ENCODE assay signal across 25 mouse cellular contexts in the genomic region with DNA sequence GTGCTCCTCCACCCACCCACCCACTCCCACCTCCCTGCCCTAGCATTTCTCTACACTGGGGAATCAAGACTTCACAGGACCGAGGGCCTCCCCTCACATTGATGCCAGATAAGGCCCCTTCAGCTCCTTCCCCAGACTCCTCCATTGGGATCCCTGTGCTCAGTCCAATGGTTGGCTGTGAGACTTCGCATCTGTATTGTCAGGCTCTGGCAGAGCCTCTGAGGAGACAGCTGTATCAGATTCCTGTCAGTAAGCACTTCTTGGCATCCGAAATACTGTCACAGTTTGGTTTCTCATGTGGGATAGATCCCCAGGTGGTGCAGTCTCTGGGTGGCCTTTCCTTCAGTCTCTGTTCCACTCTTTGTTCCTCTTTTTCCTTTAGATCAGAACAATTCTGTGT.
DNase-seq lines count a peak whose midpoint lies in the region; ATAC-seq and TF ChIP-seq lines count a peak whose summit lies in the region.
"Had no signal": no experiment of that assay in that cellular context is flagged by ENCODE, and none has a peak within 500 bp of the region (broad histone marks: within the 10 kb centered on the region; RNA-seq: fewer than 3 reads in every experiment).

No protein-coding gene starts in this region.

- ATAC-seq in lung, embryonic 14.5 days (ENCODE audit: insufficient read depth): peak; percentile 78
- ATAC-seq in lung, embryonic 16.5 days (ENCODE audit: low read depth): peak; percentile 76
- ATAC-seq: activated CD4-positive, CD25-positive, alpha-beta regulatory T cell, adult 4 months; CD4-positive, CD25-positive, alpha-beta regulatory T cell, adult 4 months; forebrain, embryonic 13.5 days; Patski had no signal

- no peak overlapping the region for H3K4me2 ChIP-seq in lung, embryonic 14.5 days
- H3K4me2 ChIP-seq in lung, embryonic 16.5 days (ENCODE audit: low read depth, low read length): no peak overlapping the region
- H3K4me2 ChIP-seq: embryonic facial prominence, embryonic 12.5 days; forebrain, embryonic 13.5 days had no signal

- 69% methylated on average over 3 of the region's 3 CpGs for WGBS in lung, embryonic 14.5 days
- WGBS in lung, embryonic 16.5 days: 65% methylated on average over 3 of the region's 3 CpGs

- DNase-seq in heart, adult 11 months: peak; percentile 63
- no peak for DNase-seq in heart, adult 9 months (ENCODE audit: low spot score in 2 of 2)
- DNase-seq in lung, embryonic 14.5 days: peak; percentile 56
- DNase-seq in lung, postnatal 25 days (ENCODE audit: low spot score): no peak
- DNase-seq in lung, postnatal 14 days: no peak
- DNase-seq in lung, postnatal 10 days: peak; percentile 32
- DNase-seq in lung, postnatal 36 days: no peak
- DNase-seq: adrenal gland, adult 8-10 months; adrenal gland, postnatal 14 days; adrenal gland, postnatal 36 days; B cell, adult 2 months; cerebellum, adult 11-12 months; cerebellum, adult 2 months; cerebellum, adult 9-10 months; cerebellum, postnatal 10 days; cerebellum, postnatal 25 days had no signal

- no peaks in the 10 kb centered on the region for H3K36me3 ChIP-seq in lung, embryonic 14.5 days (ENCODE audit: insufficient read depth)
- H3K36me3 ChIP-seq in lung, embryonic 16.5 days (ENCODE audit: control insufficient read depth, insufficient read depth, low read length): no peaks in the 10 kb centered on the region
- H3K36me3 ChIP-seq: embryonic facial prominence, embryonic 10.5 days; embryonic facial prominence, embryonic 12.5 days; G1E had no signal

- no peaks in the 10 kb centered on the region for H3K4me1 ChIP-seq in lung, embryonic 14.5 days (ENCODE audit: insufficient read depth)
- no peaks in the 10 kb centered on the region for H3K4me1 ChIP-seq in lung, embryonic 16.5 days (replicated peaks; ENCODE audit: control insufficient read depth, insufficient read depth, low read length)
- H3K4me1 ChIP-seq: embryonic facial prominence, embryonic 10.5 days; embryonic facial prominence, embryonic 12.5 days; forebrain, embryonic 13.5 days had no signal

- no peak overlapping the region for H3K9ac ChIP-seq in lung, embryonic 14.5 days
- H3K9ac ChIP-seq in lung, embryonic 16.5 days (ENCODE audit: low read length): no peak overlapping the region
- H3K9ac ChIP-seq: embryonic facial prominence, embryonic 12.5 days; forebrain, embryonic 13.5 days had no signal

- H3K27ac ChIP-seq in lung, embryonic 14.5 days (ENCODE audit: low read depth): no peak overlapping the region
- H3K27ac ChIP-seq in lung, embryonic 16.5 days (ENCODE audit: low read length): no peak overlapping the region
- H3K27ac ChIP-seq: embryonic facial prominence, embryonic 10.5 days; embryonic facial prominence, embryonic 12.5 days; forebrain, embryonic 13.5 days had no signal

- H3K4me3 ChIP-seq in lung, embryonic 14.5 days (ENCODE audit: low read depth, low read length): no peak overlapping the region
- H3K4me3 ChIP-seq in lung, embryonic 16.5 days (ENCODE audit: low read length): no peak overlapping the region
- H3K4me3 ChIP-seq: embryonic facial prominence, embryonic 10.5 days; embryonic facial prominence, embryonic 12.5 days; forebrain, embryonic 13.5 days had no signal

- TF ChIP-seq CTCF in lung, embryonic 14.5 days (IDR thresholded peaks at IDR 0.05; ENCODE audit: low read depth): no peak

- no peaks in the 10 kb centered on the region for H3K27me3 ChIP-seq in lung, embryonic 14.5 days (ENCODE audit: insufficient read depth, low read length)
- no peaks in the 10 kb centered on the region for H3K27me3 ChIP-seq in lung, embryonic 16.5 days (ENCODE audit: control insufficient read depth, insufficient read depth, low read depth, low read length)
- H3K27me3 ChIP-seq: CH12.LX; embryonic facial prominence, embryonic 12.5 days; forebrain, embryonic 13.5 days; Patski had no signal

- H3K9me3 ChIP-seq in lung, embryonic 14.5 days (ENCODE audit: low read depth, low read length): no peaks in the 10 kb centered on the region
- H3K9me3 ChIP-seq in lung, embryonic 16.5 days (ENCODE audit: control insufficient read depth, low read length): no peaks in the 10 kb centered on the region
- H3K9me3 ChIP-seq: embryonic facial prominence, embryonic 12.5 days had no signal

Comparison
In these comparisons a context has a peak if more than half of its experiments do, and no peak if none do; other contexts are left out.
1. DNase-seq: peak in heart, adult 11 months (single experiment), lung, embryonic 14.5 days (single experiment) and lung, postnatal 10 days (single experiment); none in heart, adult 9 months (0 of 2), lung, postnatal 25 days (single experiment), lung, postnatal 14 days (single experiment) and lung, postnatal 36 days (single experiment).